Mouse (Mus musculus) heart, embryonic 14.5 days (tissue): Measurements from ENCODE around the gene Eif3m. TPM values are rescaled to one million over a fixed set of nuclear protein-coding genes. Genes with fewer than 3 reads are reported as not detected.

ENCODE experiments used
- ATAC-seq: fragments of 200-750 bp; cut with Nextera tagmentation; 2 replicates; pipeline ENCODE4 v1.8.0; 2017; ENCODE audit warnings: low read depth, moderate TSS enrichment; ENCODE audit not compliant: insufficient number of reproducible peaks, insufficient read depth, low FRiP score
- H3K27ac ChIP-seq, 2 experiments: fragments of 200-500 bp in 1 of 2; fragments of 300-500 bp in 1 of 2; sonication (generic) in 1 of 2; replicated peaks in 1 of 2; 2 replicates each; pipeline ENCODE4 v1.5.1; 2012 to 2014; ENCODE audit warnings: low read depth in 2 of 2, low read length in 2 of 2, control low read depth in 1 of 2, mild to moderate bottlenecking in 1 of 2, mixed read lengths in 1 of 2; ENCODE audit not compliant: control insufficient read depth in 1 of 2, insufficient read depth in 1 of 2
- H3K27me3 ChIP-seq: fragments of 300-500 bp; sonication (generic); 2 replicates; pipeline ENCODE4 v1.6.1; 2014; ENCODE audit warnings: mild to moderate bottlenecking, low read length, control low read depth; ENCODE audit not compliant: control insufficient read depth, insufficient read depth
- H3K36me3 ChIP-seq: fragments of 300-500 bp; sonication (generic); 2 replicates; pipeline ENCODE4 v1.6.1; 2014; ENCODE audit warnings: mild to moderate bottlenecking, control low read depth, low read length, mixed read lengths; ENCODE audit not compliant: control insufficient read depth, insufficient read depth
- H3K4me1 ChIP-seq, 2 experiments: fragments of 200-500 bp in 1 of 2; fragments of 300-500 bp in 1 of 2; sonication (generic) in 1 of 2; 2 replicates each; pipeline ENCODE4 v1.6.1; 2012 to 2014; ENCODE audit warnings: low read length in 2 of 2, control low read depth in 1 of 2, mixed read lengths in 1 of 2; ENCODE audit not compliant: control insufficient read depth in 2 of 2, insufficient read depth in 2 of 2
- H3K4me2 ChIP-seq: fragments of 300-500 bp; sonication (generic); 2 replicates; pipeline ENCODE4 v1.6.1; 2014; ENCODE audit warnings: mild to moderate bottlenecking, low read length
- H3K4me3 ChIP-seq, 2 experiments: fragments of 200-500 bp in 1 of 2; fragments of 300-500 bp in 1 of 2; sonication (generic) in 1 of 2; 2 replicates each; pipeline ENCODE4 v1.5.1; 2012 to 2014; ENCODE audit warnings: low read length in 2 of 2, mild to moderate bottlenecking in 2 of 2, control low read depth in 1 of 2, low read depth in 1 of 2, moderate library complexity in 1 of 2; ENCODE audit not compliant: control insufficient read depth in 1 of 2, insufficient read depth in 1 of 2
- H3K9ac ChIP-seq: fragments of 300-500 bp; sonication (generic); 2 replicates; pipeline ENCODE4 v1.6.1; 2014; ENCODE audit warnings: mild to moderate bottlenecking, low read length
- H3K9me3 ChIP-seq: fragments of 300-500 bp; sonication (generic); 2 replicates; pipeline ENCODE4 v1.6.1; 2016; ENCODE audit warnings: low read length, control low read depth; ENCODE audit not compliant: control insufficient read depth
- WGBS: fragments of 180-500 bp; shearing (Covaris S2); extraction: QIAGEN DNeasy Blood & Tissue Kit; methylation state at CpG from one replicate; pipeline ENCODE4 v1.1.7; 2014; 5-methylcytosine and 5-hydroxymethylcytosine counted together
- polyA plus RNA-seq: library from polyadenylated mRNA; unstranded; fragments of >200 nt; fragmentation: Nextera tagmentation; extraction: Ambion mirVana; gene quantifications from 2 replicates; pipeline ENCODE4 v1.2.1, GENCODE M21; 2014

Gene Eif3m
- polyA plus RNA-seq, result 225 and 243 TPM in 2 replicates

DNA sequence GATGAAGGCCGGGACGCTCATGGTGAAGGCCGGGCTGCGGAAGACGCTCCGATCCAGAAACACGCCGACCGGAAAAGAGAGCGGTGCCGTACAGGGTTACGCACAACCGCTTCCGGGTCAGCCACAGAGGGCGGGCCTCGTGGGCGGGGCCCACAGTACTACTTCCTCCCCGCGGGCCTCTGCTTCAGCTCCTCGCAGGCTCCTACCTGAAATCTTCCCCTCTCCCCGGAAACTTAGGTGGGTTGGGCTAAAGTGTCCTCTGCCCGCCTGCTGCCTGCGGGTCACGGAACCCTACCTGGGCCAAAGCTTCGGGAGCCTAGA lies at the start of gene Eif3m:
TSS of gene Eif3m (minus strand) at position 114 of the 321 bp plus-strand sequence.
- H3K36me3 ChIP-seq, result peaks cover 20% of the 10 kb centered on the region
- peak within 1 kb of the TSS; percentile 90 for H3K4me2 ChIP-seq
- WGBS, result under 1% methylated on average over 18 of the region's 25 CpGs
- peak within 1 kb of the TSS; percentile 96 to 98 for H3K4me3 ChIP-seq
- H3K9me3 ChIP-seq, result no peaks in the 10 kb centered on the region
- H3K9ac ChIP-seq, result peak within 1 kb of the TSS; percentile 94
- peaks cover 0 to 11% of the 10 kb centered on the region in 2 experiments; a peak in 3 of 4 replicates for H3K4me1 ChIP-seq
- H3K27me3 ChIP-seq, result no peaks in the 10 kb centered on the region
- ATAC-seq, result peak; percentile 98
- H3K27ac ChIP-seq, result peak within 1 kb of the TSS; percentile 43 to 75; a peak in 3 of 4 replicates

DNA sequence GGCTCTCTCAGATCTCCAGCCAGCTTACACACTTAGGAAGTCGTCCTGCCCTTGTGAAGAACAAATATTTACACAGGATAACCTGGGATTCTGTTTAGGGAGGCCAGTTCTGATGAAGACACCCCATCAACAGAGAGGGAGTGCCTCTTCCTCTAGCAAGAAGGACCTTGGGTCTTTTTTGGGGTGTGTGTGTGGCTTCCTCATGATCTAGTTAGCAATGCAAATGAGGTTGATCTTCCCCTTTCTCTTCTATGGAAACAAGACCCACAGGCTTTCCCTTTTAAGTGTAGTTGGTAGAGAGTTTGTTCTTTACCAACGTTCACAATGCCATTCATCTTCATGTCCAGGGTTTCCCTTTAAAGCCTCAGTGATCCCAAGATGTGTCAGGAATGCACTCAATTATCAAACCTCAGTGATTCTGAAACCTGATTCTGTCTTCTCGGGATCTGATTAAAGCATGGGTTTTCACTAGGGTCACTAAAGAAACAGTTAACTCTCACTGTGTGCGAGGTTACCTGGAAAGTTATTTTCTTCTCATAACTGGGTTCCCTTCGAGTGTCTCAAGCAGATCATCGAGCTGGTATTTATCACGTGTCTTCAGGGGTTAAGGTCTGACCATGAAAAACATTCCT lies 46.0 kb upstream of the Eif3m start:
- Histone ChIP-seq H3K4me1 (no peaks in the 10 kb centered on the region), H3K4me3 (no peak overlapping the region), H3K36me3 (no peaks in the 10 kb centered on the region), H3K27me3 (no peaks in the 10 kb centered on the region), H3K9ac (no peak overlapping the region), H3K27ac (no peak overlapping the region), H3K4me2 (no peak overlapping the region), H3K9me3 (no peaks in the 10 kb centered on the region)
- WGBS, result 54% methylated on average over 7 of the region's 7 CpGs
- no peak for ATAC-seq

DNA sequence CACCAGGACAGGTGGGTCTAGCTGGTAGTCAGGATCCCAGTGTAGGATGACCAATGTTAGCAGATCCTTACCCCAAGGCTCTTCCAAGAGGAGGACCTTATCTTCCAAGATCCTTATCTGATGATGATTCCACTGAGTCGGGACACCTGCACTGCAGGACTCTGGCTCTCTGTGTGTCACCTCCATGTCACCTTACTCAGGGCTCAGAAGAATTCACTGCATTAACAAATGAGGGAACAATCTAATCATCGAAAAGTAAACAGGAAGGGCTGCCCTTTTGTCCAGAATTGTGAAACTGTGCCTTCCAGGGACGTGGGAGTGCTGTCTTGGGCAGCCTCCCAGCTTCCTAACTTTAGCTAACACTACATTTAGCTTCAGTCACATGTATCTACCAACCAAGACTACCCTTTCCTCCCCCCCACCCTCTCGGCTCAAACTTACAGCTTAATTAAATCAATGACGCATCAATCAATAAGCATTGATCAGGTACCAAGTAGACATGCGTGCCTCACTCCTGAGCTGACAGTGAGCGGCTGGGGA lies 41.8 kb upstream of the Eif3m start:
- Histone ChIP-seq H3K4me2 (no peak overlapping the region), H3K36me3 (no peaks in the 10 kb centered on the region), H3K27ac (no peak overlapping the region), H3K9me3 (no peaks in the 10 kb centered on the region), H3K4me1 (no peaks in the 10 kb centered on the region), H3K9ac (no peak overlapping the region), H3K27me3 (no peaks in the 10 kb centered on the region), H3K4me3 (no peak overlapping the region)
- no peak for ATAC-seq
- WGBS, result 60% methylated on average over 7 of the region's 7 CpGs

GRCm38 (mm10) chr2:105055529-105055928 lies 38.6 kb upstream of the Eif3m start:
- no peaks in the 10 kb centered on the region for H3K9me3 ChIP-seq
- no peak overlapping the region for H3K9ac ChIP-seq
- H3K4me2 ChIP-seq, result no peak overlapping the region
- H3K27ac ChIP-seq, result no peak overlapping the region
- WGBS, result 72% methylated on average over 1 of the region's 1 CpGs
- H3K4me3 ChIP-seq, result no peak overlapping the region
- no peaks in the 10 kb centered on the region for H3K36me3 ChIP-seq
- no peak for ATAC-seq
- H3K4me1 ChIP-seq, result no peaks in the 10 kb centered on the region
- H3K27me3 ChIP-seq, result no peaks in the 10 kb centered on the region

- 64% methylated on average over 1 of the region's 1 CpGs for WGBS
- no peak overlapping the region for H3K4me2 ChIP-seq
- no peak overlapping the region for H3K27ac ChIP-seq
- no peak overlapping the region for H3K4me3 ChIP-seq
- H3K27me3 ChIP-seq, result no peaks in the 10 kb centered on the region
- H3K36me3 ChIP-seq, result no peaks in the 10 kb centered on the region
- ATAC-seq, result no peak
- H3K9me3 ChIP-seq, result no peaks in the 10 kb centered on the region
- H3K4me1 ChIP-seq, result no peaks in the 10 kb centered on the region
- no peak overlapping the region for H3K9ac ChIP-seq
These were observed 31.4 kb upstream of the Eif3m start for GRCm38 (mm10) chr2:105048301-105048700.

- no peak overlapping the region for H3K9ac ChIP-seq
- whole genome bisulfite sequencing, result 70% methylated on average over 4 of the region's 4 CpGs
- no peaks in the 10 kb centered on the region for H3K36me3 ChIP-seq
- H3K27ac ChIP-seq, result no peak overlapping the region
- no peak overlapping the region for H3K4me2 ChIP-seq
- H3K9me3 ChIP-seq, result no peaks in the 10 kb centered on the region
- ATAC-seq, result no peak
- no peaks in the 10 kb centered on the region for H3K4me1 ChIP-seq
- no peaks in the 10 kb centered on the region for H3K27me3 ChIP-seq
- H3K4me3 ChIP-seq, result no peak overlapping the region
These were observed 26.3 kb upstream of the Eif3m start for GRCm38 (mm10) chr2:105043152-105043551.

GRCm38 (mm10) chr2:105040859-105041258 lies 24.0 kb upstream of the Eif3m start:
- Histone ChIP-seq H3K36me3 (no peaks in the 10 kb centered on the region), H3K9ac (no peak overlapping the region), H3K27ac (no peak overlapping the region), H3K4me3 (no peak overlapping the region), H3K27me3 (no peaks in the 10 kb centered on the region), H3K4me1 (no peaks in the 10 kb centered on the region), H3K9me3 (no peaks in the 10 kb centered on the region), H3K4me2 (no peak overlapping the region)
- no peak for ATAC-seq
- WGBS, result 68% methylated on average over 4 of the region's 4 CpGs

GRCm38 (mm10) chr2:105038879-105039278 lies 22.0 kb upstream of the Eif3m start:
- H3K27me3 ChIP-seq, result no peaks in the 10 kb centered on the region
- H3K9ac ChIP-seq, result no peak overlapping the region
- no peak overlapping the region for H3K4me2 ChIP-seq
- H3K36me3 ChIP-seq, result no peaks in the 10 kb centered on the region
- 83% methylated on average over 5 of the region's 5 CpGs for WGBS
- H3K4me1 ChIP-seq, result 0 out of 4 replicates have a peak, but pooled peaks cover 0 to 3% of the 10 kb centered on the region in 2 experiments
- no peak for ATAC-seq
- H3K27ac ChIP-seq, result no peak overlapping the region
- H3K9me3 ChIP-seq, result no peaks in the 10 kb centered on the region
- no peak overlapping the region for H3K4me3 ChIP-seq
